Mouse (Mus musculus): ENCODE measurements around the gene Klhl11. TPM values are rescaled to one million over a fixed set of nuclear protein-coding genes. Genes with fewer than 3 reads are reported as not detected.

Klhl11 gene
- total RNA-seq (2021) = 10 to 100 TPM; 12.9 to 13.9 TPM

- intact Hi-C loops (cut with DNase I) = loop anchor here (1.0 to 2.0 kb wide), 2 partner anchors 46 to 110 kb away; no protein-coding TSS in a partner anchor
- peak; percentile 93 for DNase-seq
Observed at GRCm38 (mm10) chr11:100472197-100472934, at the start of gene Klhl11. Klhl11 (minus strand) TSS chr11:100472741.

- no peak for DNase-seq
- intact Hi-C loops (cut with DNase I) = no loop called here
Observed at GRCm38 (mm10) chr11:100520838-100521237, 48.3 kb upstream of the Klhl11 start.

DNA sequence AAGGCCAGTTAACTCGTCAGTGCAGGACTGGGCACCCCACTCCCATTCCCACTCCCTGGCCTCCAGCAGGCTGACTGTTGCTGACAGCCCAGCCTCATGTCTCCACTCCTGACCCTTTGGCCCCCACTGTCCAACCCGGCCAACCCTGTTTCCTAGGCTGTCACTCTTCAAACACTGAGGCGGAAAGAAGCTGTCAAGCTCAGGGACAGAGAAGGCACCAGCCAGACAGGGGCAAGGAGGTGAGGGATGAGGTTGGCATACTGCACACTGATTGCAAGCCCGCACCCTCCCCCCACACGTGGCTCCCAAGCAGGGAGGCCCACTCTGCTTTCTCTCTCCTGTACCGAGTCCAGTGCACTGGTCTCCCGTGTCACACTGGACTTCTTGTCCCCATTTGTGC lies 46.6 kb upstream of the Klhl11 start:
- intact Hi-C loops (cut with DNase I) = no loop called here
- no peak for DNase-seq

- no peak for DNase-seq
- intact Hi-C loops (cut with DNase I) = no loop called here
Observed at GRCm38 (mm10) chr11:100518188-100518591, 45.6 kb upstream of the Klhl11 start.

- intact Hi-C loops (cut with DNase I) = no loop called here
- DNase-seq = no peak
Observed at GRCm38 (mm10) chr11:100516291-100516690, 43.8 kb upstream of the Klhl11 start.

DNA sequence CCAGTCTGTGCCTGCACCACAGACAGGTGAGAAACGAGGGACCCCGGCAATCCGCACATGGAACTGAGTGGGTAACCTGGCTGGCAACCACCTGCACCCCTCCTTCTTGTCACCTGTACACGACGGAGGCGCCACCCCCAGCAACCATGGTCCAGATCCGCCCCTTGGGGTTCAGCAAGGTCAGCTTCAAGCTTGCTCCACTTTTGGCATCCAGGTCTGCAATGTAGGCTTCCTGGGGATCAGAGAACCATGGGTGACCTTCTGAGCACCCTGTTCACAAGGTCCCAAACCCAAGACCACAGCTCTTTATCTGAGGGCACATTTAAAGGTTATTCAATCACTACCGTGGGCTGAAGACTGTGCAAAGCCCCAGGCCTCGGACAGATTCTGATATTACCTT lies 43.2 kb upstream of the Klhl11 start:
- no peak for DNase-seq
- intact Hi-C loops (cut with DNase I) = no loop called here

- intact Hi-C loops (cut with DNase I) = no loop called here
- DNase-seq = no peak
Observed at GRCm38 (mm10) chr11:100515061-100515460, 42.5 kb upstream of the Klhl11 start.

GRCm38 (mm10) chr11:100513716-100514115 lies 41.2 kb upstream of the Klhl11 start:
- intact Hi-C loops (cut with DNase I) = loop anchor here (5.0 kb wide), 1 partner anchor 44 kb away; no protein-coding TSS in a partner anchor
- DNase-seq = no peak

DNA sequence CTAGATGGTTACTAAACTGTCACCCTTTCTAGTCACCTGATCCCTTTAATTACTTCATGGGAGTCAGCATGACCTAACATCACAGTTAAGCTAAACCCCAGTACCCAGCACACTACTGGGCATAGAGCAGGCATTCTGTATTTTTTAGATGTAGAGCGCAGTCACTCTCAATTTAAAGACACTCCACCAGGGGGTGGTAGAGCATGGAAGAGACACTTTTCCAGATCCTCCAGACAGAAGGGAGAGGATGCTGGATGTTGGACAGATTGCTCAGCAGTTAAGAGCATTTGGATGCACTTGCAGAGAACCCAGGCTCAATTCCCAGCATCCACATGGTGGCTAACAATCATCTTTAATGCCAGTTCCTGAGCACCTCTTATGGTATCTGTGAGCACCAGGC lies 39.8 kb upstream of the Klhl11 start:
- intact Hi-C loops (cut with DNase I) = loop anchor here (5.0 kb wide), 1 partner anchor 45 kb away; no protein-coding TSS in a partner anchor

GRCm38 (mm10) chr11:100510556-100510955 lies 38.0 kb upstream of the Klhl11 start:
- intact Hi-C loops (cut with DNase I) = loop anchor here (5.0 kb wide), 1 partner anchor 47 kb away; no protein-coding TSS in a partner anchor

More for the DNA sequence above, 39.8 kb upstream of the Klhl11 start:
- peak; percentile 24 to 54 for DNase-seq

GRCm38 (mm10) chr11:100505997-100506396 lies 33.5 kb upstream of the Klhl11 start:
- no peak for DNase-seq
- intact Hi-C loops (cut with DNase I) = no loop called here

More at GRCm38 (mm10) chr11:100510556-100510955, 38.0 kb upstream of the Klhl11 start:
- no peak for DNase-seq

- intact Hi-C loops (cut with DNase I) = no loop called here
- DNase-seq = no peak
Observed at GRCm38 (mm10) chr11:100504990-100505660, 32.6 kb upstream of the Klhl11 start.

DNA sequence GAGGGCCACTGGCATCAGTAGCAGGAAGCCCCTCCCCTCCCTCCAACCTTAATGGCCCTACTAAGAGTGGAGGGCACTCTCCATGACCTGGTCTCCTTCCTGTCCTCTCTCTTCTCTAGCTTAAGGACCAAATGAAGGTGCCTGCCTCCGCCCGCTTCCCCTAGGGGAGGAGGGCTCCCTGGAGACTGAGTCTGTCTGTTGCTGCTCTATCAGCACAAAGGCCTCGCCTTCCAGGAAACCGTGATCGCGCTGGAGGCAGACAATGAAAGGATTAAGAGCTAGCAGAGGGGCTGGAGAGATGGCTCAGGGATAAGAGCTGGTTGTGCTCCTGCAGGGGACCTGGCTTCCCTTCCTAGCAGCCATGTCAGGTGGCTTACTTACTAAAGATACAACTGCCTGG lies 28.8 kb upstream of the Klhl11 start:
- DNase-seq = no peak
- intact Hi-C loops (cut with DNase I) = no loop called here

DNA sequence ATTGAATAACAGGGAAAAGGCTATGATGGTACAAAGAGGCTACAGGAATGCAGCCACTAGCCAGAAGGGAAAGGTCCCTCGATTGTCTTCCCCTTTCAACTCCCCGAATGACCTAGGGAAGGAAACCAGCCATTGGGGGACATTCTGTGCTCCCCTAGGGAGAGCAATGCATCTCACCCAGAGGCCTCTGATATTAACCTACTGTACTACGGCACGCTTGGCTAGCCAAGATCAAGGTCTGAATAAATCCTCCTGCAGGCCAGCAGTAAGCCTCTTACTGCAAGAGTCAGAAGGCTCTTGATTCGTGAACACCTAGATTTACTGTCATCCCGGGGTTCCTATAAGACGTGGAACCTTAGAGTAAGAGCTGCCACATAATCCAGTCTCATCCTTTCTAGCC lies 28.1 kb upstream of the Klhl11 start:
- intact Hi-C loops (cut with DNase I) = no loop called here

DNA sequence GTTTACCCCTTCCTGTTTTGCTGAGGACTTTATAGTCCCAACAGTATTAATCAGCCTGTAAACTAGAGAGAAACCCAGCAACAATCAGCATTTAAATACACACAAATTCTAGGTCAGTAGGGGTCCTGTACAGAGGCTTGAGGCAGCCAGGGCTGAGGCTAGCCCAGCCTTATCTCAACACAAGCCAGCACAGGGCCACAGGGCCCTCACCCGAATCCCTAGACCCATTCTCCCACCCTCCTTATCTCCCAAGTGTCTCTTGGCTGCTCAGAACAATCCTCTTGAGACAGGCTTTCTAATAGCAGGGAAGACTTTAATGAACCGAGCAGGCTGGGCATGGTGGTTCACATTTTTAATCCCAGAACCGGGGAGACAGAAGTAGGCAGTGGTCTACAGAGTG lies 27.7 kb upstream of the Klhl11 start:
- intact Hi-C loops (cut with DNase I) = no loop called here
- DNase-seq = no peak

More for the DNA sequence above, 28.1 kb upstream of the Klhl11 start:
- DNase-seq = no peak

DNA sequence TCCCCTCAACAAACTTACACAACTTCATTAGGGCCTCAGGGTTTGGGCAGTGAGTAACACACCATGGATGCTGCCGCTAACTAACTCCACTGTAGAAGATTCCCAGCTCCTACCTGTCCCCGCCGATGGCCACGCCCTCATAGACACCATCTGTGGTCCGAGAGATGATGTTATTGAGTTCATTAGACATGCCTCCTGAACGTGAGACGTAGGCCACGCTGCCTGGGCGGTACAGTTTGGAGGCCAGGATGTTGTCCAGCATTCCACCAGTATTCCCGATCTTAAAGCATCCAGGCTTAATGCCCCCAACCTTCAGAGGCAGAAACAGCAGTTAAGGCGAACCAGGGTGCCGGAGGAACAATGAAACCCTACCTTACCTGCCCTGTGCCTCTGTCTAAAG lies 21.2 kb upstream of the Klhl11 start:
- DNase-seq = no peak
- intact Hi-C loops (cut with DNase I) = no loop called here

GRCm38 (mm10) chr11:100490951-100491350 lies 18.4 kb upstream of the Klhl11 start:
- intact Hi-C loops (cut with DNase I) = no loop called here
- no peak for DNase-seq

GRCm38 (mm10) chr11:100485801-100486538 lies 13.4 kb upstream of the Klhl11 start:
- intact Hi-C loops (cut with DNase I) = loop anchor here (2.0 kb wide), 1 partner anchor 69 kb away; no protein-coding TSS in a partner anchor
- DNase-seq = peak; percentile 29 to 46

DNA sequence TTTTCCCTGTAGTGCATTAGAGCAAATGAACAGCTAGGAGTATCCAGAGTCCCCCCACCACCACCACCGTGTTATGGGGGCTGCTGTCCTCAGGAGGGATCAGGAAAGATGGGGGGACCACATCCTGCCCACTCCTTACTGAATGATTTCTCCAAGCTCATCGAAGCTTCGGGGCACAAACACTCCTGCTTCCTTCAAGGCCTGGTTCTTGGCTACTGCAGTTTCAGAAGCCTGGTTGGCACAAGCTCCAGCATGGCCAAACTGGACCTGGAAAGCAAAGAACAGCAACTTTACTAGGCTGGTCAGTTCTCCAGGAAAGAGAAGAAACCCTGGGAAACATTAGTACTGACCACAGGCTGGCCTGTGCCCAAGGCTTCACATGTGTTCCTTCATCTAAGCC lies 11.9 kb upstream of the Klhl11 start:
- intact Hi-C loops (cut with DNase I) = no loop called here
- DNase-seq = no peak

DNA sequence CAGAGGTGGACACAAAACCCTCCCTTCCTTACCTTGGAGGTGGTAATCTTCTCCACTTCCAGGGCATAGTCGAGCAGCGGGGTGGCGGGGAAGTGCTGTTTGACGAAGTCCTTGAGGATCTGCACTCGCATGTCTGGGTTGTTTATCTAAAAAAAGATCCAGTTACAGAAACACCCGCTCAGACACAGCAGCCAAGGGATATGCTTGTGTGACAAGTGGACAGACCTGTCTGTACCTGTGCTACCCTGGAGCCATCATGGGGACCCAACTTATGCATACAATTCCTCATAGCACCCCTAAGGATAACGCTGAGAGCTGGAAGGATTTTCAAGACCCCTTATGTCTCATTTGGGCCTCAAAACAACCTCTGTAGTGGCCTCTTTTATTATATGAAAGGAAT lies 6.6 kb upstream of the Klhl11 start:
- intact Hi-C loops (cut with DNase I) = no loop called here
- DNase-seq = no peak

GRCm38 (mm10) chr11:100476281-100476680 lies 3.7 kb upstream of the Klhl11 start:
- DNase-seq = no peak
- intact Hi-C loops (cut with DNase I) = no loop called here
